Mouse (Mus musculus) left cerebral cortex, postnatal 25 days (tissue): ENCODE measurements around the gene Csrp1. TPM values are rescaled to one million over a fixed set of nuclear protein-coding genes. Genes with fewer than 3 reads are reported as not detected.

Source experiments
- DNase-seq, 2 experiments: peaks; one replicate each; pipeline ENCODE4 v3.0.0; 2022; ENCODE audit warnings: low spot score in 2 of 2, mixed read lengths in 1 of 2
- intact Hi-C: fragments of 180-260 bp; cut with DNase I; formaldehyde crosslinking; loops from one replicate; pipeline ENCODE4 v1.15.1; 2025
- total RNA-seq, 2 experiments: library from RNA; stranded (reverse); gene quantifications; 2 replicates each; pipeline ENCODE4 v1.2.3; 2021

Csrp1 gene
- total RNA-seq, 2 experiments from 2014 or later, result 179 to 206 TPM

- intact Hi-C loops, result no loop called here
- peak; percentile 69 to 91 for DNase-seq
Measured at GRCm38 (mm10) chr1:135793370-135794215, 73.7 kb downstream of the Csrp1 start.

GRCm38 (mm10) chr1:135794216-135795134 is 74.6 kb downstream of the Csrp1 start:
- intact Hi-C loops, result no loop called here
- no peak for DNase-seq

GRCm38 (mm10) chr1:135798492-135798891 is 78.6 kb downstream of the Csrp1 start:
- intact Hi-C loops, result no loop called here

GRCm38 (mm10) chr1:135799109-135799627 is 79.3 kb downstream of the Csrp1 start:
- no peak for DNase-seq
- intact Hi-C loops, result no loop called here

More at GRCm38 (mm10) chr1:135798492-135798891, 78.6 kb downstream of the Csrp1 start:
- no peak for DNase-seq

GRCm38 (mm10) chr1:135800192-135800950 is 80.5 kb downstream of the Csrp1 start:
- intact Hi-C loops, result no loop called here
- no peak for DNase-seq

Other genes with a start within 250 kb of the Csrp1 start
- 10 to 100 TPM; 70.1 to 71.4 TPM for gene Nav1, start 112.8 kb upstream of the Csrp1 start, total RNA-seq
- gene Phlda3, start 46.1 kb downstream of the Csrp1 start, total RNA-seq, result 10 to 100 TPM; 20.0 to 20.3 TPM
- 1 to 10 TPM; 2.5 to 3.4 TPM for gene Tnni1, start 59.4 kb downstream of the Csrp1 start, total RNA-seq
- gene Lad1, start 98.5 kb downstream of the Csrp1 start, total RNA-seq, result 1 to 10 TPM; 1.1 TPM
- gene Tnnt2, start 116.3 kb downstream of the Csrp1 start, total RNA-seq, result 1 to 10 TPM; 3.9 to 6.3 TPM
- gene Pkp1, start 199.1 kb downstream of the Csrp1 start, total RNA-seq, result under 1 TPM; 0.21 to 0.50 TPM